Mouse (Mus musculus) lung, embryonic 14.5 days (tissue): ENCODE results near the gene Cdh13. TPM values are rescaled to one million over a fixed set of nuclear protein-coding genes. Genes with fewer than 3 reads are reported as not detected.

Experiments used
- ATAC-seq: fragments of 200-750 bp; cut with Nextera tagmentation; 2 replicates; pipeline ENCODE4 v1.8.0; 2017; ENCODE audit warnings: mild to moderate bottlenecking, moderate TSS enrichment, moderate library complexity; ENCODE audit not compliant: insufficient read depth
- DNase-seq: peaks from one replicate; pipeline ENCODE4 v3.0.0-alpha.2; 2015
- H3K27ac ChIP-seq: fragments of 300-500 bp; sonication (generic); 2 replicates; pipeline ENCODE4 v1.5.1; 2014; ENCODE audit warnings: low read depth, mild to moderate bottlenecking, moderate library complexity
- H3K27me3 ChIP-seq: fragments of 300-500 bp; sonication (generic); 2 replicates; pipeline ENCODE4 v1.6.1; 2014; ENCODE audit warnings: low read length, control low read depth; ENCODE audit not compliant: insufficient read depth
- H3K36me3 ChIP-seq: fragments of 300-500 bp; sonication (generic); 2 replicates; pipeline ENCODE4 v1.6.1; 2014; ENCODE audit warnings: control low read depth; ENCODE audit not compliant: insufficient read depth
- H3K4me1 ChIP-seq: fragments of 300-500 bp; sonication (generic); 2 replicates; pipeline ENCODE4 v1.6.1; 2014; ENCODE audit warnings: antibody characterized with exemption, control low read depth; ENCODE audit not compliant: insufficient read depth
- H3K4me2 ChIP-seq: fragments of 300-500 bp; sonication (generic); 2 replicates; pipeline ENCODE4 v1.6.1; 2014; ENCODE audit warnings: mild to moderate bottlenecking
- H3K4me3 ChIP-seq: fragments of 300-500 bp; sonication (generic); 2 replicates; pipeline ENCODE4 v1.5.1; 2014; ENCODE audit warnings: low read depth, low read length
- H3K9ac ChIP-seq: fragments of 300-500 bp; sonication (generic); 2 replicates; pipeline ENCODE4 v1.6.1; 2014
- H3K9me3 ChIP-seq: fragments of 300-500 bp; sonication (generic); 2 replicates; pipeline ENCODE4 v1.6.1; 2016; ENCODE audit warnings: low read depth, low read length, control low read depth
- CTCF ChIP-seq: IDR thresholded peaks from 2 replicates; pipeline ENCODE4 v1.5.1; 2016; ENCODE audit warnings: antibody characterized with exemption, low read depth
- WGBS: fragments of 180-500 bp; shearing (Covaris S2); extraction: QIAGEN DNeasy Blood & Tissue Kit; methylation state at CpG from one replicate; pipeline ENCODE4 v1.1.7; 2014; 5-methylcytosine and 5-hydroxymethylcytosine counted together
- polyA plus RNA-seq: library from polyadenylated mRNA; unstranded; fragments of >200 nt; fragmentation: Nextera tagmentation; extraction: Ambion mirVana; gene quantifications from 2 replicates; pipeline ENCODE4 v1.2.1, GENCODE M21; 2014

Cdh13 gene
- polyA plus RNA-seq, 1 experiment from 2014 or later, result 1.2 TPM

GRCm38 (mm10) chr8:118552842-118553241 lies 269.3 kb downstream of the Cdh13 start:
- Histone ChIP-seq H3K27ac (no peak overlapping the region), H3K27me3 (no peaks in the 10 kb centered on the region), H3K4me2 (no peak overlapping the region), H3K4me1 (no peaks in the 10 kb centered on the region), H3K9ac (no peak overlapping the region), H3K4me3 (no peak overlapping the region), H3K36me3 (no peaks in the 10 kb centered on the region), H3K9me3 (no peaks in the 10 kb centered on the region)
- ATAC-seq, result no peak
- TF ChIP-seq CTCF, result no peak
- DNase-seq, result no peak
- WGBS, result 74% methylated on average over 4 of the region's 4 CpGs

DNA sequence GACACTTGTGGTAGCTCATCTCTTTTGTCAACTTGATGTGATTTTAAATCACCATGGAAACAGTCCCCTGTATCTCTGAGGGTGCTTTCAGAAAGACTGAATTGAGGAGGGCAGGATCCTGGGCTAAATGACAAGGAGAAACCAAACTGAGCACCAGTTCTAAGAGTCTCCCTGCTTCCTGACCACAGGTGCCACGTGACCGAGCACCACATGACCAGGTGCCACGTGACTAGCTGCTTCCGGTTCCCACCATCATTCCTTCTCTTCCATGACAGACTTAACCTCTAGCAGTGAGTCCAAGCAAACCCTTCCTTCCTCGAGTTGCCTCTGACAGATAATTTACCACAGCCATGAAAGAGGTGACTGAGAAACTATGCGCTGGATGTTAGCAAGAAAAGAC lies 280.5 kb downstream of the Cdh13 start:
- ATAC-seq (no peak), DNase-seq (no peak)
- Histone ChIP-seq H3K9ac (no peak overlapping the region), H3K9me3 (no peaks in the 10 kb centered on the region), H3K4me2 (no peak overlapping the region), H3K27ac (no peak overlapping the region), H3K27me3 (no peaks in the 10 kb centered on the region), H3K36me3 (no peaks in the 10 kb centered on the region), H3K4me3 (no peak overlapping the region), H3K4me1 (no peaks in the 10 kb centered on the region)
- TF ChIP-seq CTCF, result no peak
- 49% methylated on average over 6 of the region's 6 CpGs for WGBS

DNA sequence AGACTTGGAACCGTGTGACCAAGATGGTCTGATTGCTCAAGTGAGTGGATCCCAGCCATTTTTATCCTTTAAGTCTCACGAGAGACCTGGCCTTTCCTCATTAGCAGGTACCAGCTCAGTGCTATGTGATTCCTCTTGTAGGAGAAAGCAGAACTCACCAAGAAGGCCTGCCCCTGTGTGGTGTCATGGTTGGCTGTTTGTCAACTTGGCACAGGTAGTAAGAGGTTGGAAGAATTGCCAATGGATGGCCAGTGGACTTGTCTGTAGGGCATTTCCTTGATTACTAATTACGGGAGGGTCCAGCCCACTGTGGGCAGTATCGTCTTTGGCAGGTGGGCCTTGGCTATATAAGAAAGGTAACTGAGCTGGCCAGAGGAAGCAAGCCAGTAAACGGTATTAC lies 281.7 kb downstream of the Cdh13 start:
- H3K4me2 ChIP-seq, result no peak overlapping the region
- no peak overlapping the region for H3K9ac ChIP-seq
- WGBS, result 84% methylated on average over 5 of the region's 5 CpGs
- H3K4me3 ChIP-seq, result no peak overlapping the region
- no peaks in the 10 kb centered on the region for H3K36me3 ChIP-seq
- no peak for DNase-seq
- no peaks in the 10 kb centered on the region for H3K27me3 ChIP-seq
- ATAC-seq, result no peak
- no peaks in the 10 kb centered on the region for H3K9me3 ChIP-seq
- H3K27ac ChIP-seq, result no peak overlapping the region
- TF ChIP-seq CTCF, result no peak
- no peaks in the 10 kb centered on the region for H3K4me1 ChIP-seq

- ATAC-seq (peak; percentile 21; the same call in 1 of the 2 replicates), DNase-seq (peak; percentile 8)
- TF ChIP-seq CTCF, result no peak
- H3K27ac ChIP-seq, result no peak overlapping the region
- no peak overlapping the region for H3K9ac ChIP-seq
- H3K4me3 ChIP-seq, result no peak overlapping the region
- WGBS, result 63% methylated on average over 6 of the region's 6 CpGs
- no peaks in the 10 kb centered on the region for H3K9me3 ChIP-seq
- H3K27me3 ChIP-seq, result no peaks in the 10 kb centered on the region
- no peak overlapping the region for H3K4me2 ChIP-seq
- H3K4me1 ChIP-seq, result no peaks in the 10 kb centered on the region
- H3K36me3 ChIP-seq, result no peaks in the 10 kb centered on the region
Observed at GRCm38 (mm10) chr8:118565887-118566747, 282.6 kb downstream of the Cdh13 start.

DNA sequence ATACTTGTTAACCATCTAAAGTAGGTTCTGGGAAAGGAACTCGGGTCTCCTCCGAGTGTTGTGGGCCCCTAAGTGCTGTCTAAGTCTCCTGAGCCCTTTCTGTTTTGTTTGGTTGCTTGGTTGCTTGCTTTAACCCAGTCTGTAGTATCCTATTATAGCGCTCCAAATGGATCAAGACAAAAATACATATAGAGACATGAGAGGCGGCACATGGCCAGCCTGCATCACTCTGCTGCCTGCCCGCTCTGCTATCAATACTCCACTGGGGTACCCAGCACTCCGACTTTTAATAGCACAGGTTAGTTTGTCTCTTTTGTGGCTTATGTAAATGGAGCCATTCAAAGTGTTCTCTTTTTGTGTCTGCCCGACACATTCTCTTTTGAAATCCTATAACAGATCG lies 285.8 kb downstream of the Cdh13 start:
- H3K4me2 ChIP-seq, result no peak overlapping the region
- 83% methylated on average over 8 of the region's 8 CpGs for WGBS
- H3K4me3 ChIP-seq, result no peak overlapping the region
- no peaks in the 10 kb centered on the region for H3K36me3 ChIP-seq
- no peak for TF ChIP-seq CTCF
- no peaks in the 10 kb centered on the region for H3K9me3 ChIP-seq
- DNase-seq, result no peak
- H3K27ac ChIP-seq, result no peak overlapping the region
- no peak for ATAC-seq
- no peaks in the 10 kb centered on the region for H3K4me1 ChIP-seq
- H3K9ac ChIP-seq, result no peak overlapping the region
- H3K27me3 ChIP-seq, result no peaks in the 10 kb centered on the region

- Histone ChIP-seq H3K27ac (no peak overlapping the region), H3K27me3 (no peaks in the 10 kb centered on the region), H3K4me1 (no peaks in the 10 kb centered on the region)
Observed at GRCm38 (mm10) chr8:118581256-118581655, 297.7 kb downstream of the Cdh13 start.

DNA sequence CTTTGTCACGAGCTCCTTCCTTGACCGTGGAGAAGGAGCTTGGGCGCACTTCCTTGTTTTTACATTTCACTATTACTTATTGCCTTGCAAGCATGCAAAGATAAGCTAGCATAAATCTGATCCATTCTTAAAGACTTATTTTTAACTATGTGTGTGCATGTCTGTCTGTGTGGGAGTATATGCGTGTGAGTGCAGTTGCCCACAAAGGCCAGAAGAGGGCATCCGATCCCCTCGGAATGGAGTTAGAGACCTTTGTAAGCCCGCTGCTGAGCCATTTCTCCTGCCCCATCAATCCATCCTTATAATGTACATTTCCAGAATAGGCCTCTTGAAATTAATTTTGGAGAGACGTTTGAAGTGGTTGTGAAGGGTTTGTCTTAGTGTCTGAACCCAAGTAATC lies 298.7 kb downstream of the Cdh13 start:
- TF ChIP-seq CTCF, result no peak

More at GRCm38 (mm10) chr8:118581256-118581655, 297.7 kb downstream of the Cdh13 start:
- no peak overlapping the region for H3K9ac ChIP-seq
- TF ChIP-seq CTCF, result no peak
- H3K4me2 ChIP-seq, result no peak overlapping the region
- H3K9me3 ChIP-seq, result no peaks in the 10 kb centered on the region; the same call in 1 of the 2 replicates
- ATAC-seq (no peak), DNase-seq (no peak)
- no peaks in the 10 kb centered on the region for H3K36me3 ChIP-seq
- 81% methylated on average over 1 of the region's 1 CpGs for WGBS
- no peak overlapping the region for H3K4me3 ChIP-seq

More for the DNA sequence above, 298.7 kb downstream of the Cdh13 start:
- DNase-seq (no peak), ATAC-seq (no peak)
- Histone ChIP-seq H3K4me3 (no peak overlapping the region), H3K9ac (no peak overlapping the region), H3K36me3 (no peaks in the 10 kb centered on the region), H3K4me2 (no peak overlapping the region), H3K9me3 (no peaks in the 10 kb centered on the region; the same call in 1 of the 2 replicates), H3K4me1 (no peaks in the 10 kb centered on the region), H3K27ac (no peak overlapping the region), H3K27me3 (no peaks in the 10 kb centered on the region)
- 90% methylated on average over 8 of the region's 8 CpGs for WGBS
